Mouse (Mus musculus) erythroblast, embryonic 14.5 days (primary cell): ENCODE data around the gene Mxd3. TPM values are rescaled to one million over a fixed set of nuclear protein-coding genes. Genes with fewer than 3 reads are reported as not detected.
A peak's percentile ranks its signal among the peaks of the same experiment; 100 is the strongest.

Experiments used
- H3K27me3 ChIP-seq: 2 replicates; pipeline ENCODE4 v1.6.1; 2012; ENCODE audit warnings: inconsistent platforms; ENCODE audit not compliant: control insufficient read depth
- H3K36me3 ChIP-seq: 2 replicates; pipeline ENCODE4 v1.6.1; 2012; ENCODE audit warnings: mild to moderate bottlenecking, inconsistent platforms; ENCODE audit not compliant: control insufficient read depth
- H3K4me1 ChIP-seq: 2 replicates; pipeline ENCODE4 v1.6.1; 2012; ENCODE audit warnings: inconsistent platforms; ENCODE audit not compliant: control insufficient read depth
- H3K4me3 ChIP-seq: replicated peaks from 2 replicates; pipeline ENCODE3; 2012; ENCODE audit warnings: moderate library complexity, mild to moderate bottlenecking, inconsistent platforms
- H3K9me3 ChIP-seq: 2 replicates; pipeline ENCODE4 v1.6.1; 2012; ENCODE audit warnings: low read length, inconsistent platforms, mixed read lengths; ENCODE audit not compliant: control insufficient read depth
- GATA1 ChIP-seq: IDR thresholded peaks from 2 replicates; pipeline ENCODE4 v1.6.1; 2012; ENCODE audit warnings: low read length, inconsistent platforms, mixed read lengths
- TAL1 ChIP-seq: IDR thresholded peaks from 3 replicates; pipeline ENCODE4 v1.6.1; 2012; ENCODE audit warnings: low read length, inconsistent platforms, mixed read lengths
- polyA plus RNA-seq: library from polyadenylated mRNA; stranded (reverse); fragments of >175 nt; gene quantifications from 2 replicates; pipeline ENCODE4 v1.2.3, GENCODE M21; 2012

Mxd3 gene
- 14.7 and 15.8 TPM in 2 replicates for polyA plus RNA-seq

GRCm38 (mm10) chr13:55329683-55330566, at the start of gene Mxd3:
Gene Mxd3 (minus strand): TSS chr13:55329823.
- Histone ChIP-seq H3K4me1 (peaks cover 64% of the 10 kb centered on the region), H3K4me3 (peak within 1 kb of the TSS; percentile 90), H3K27me3 (peaks cover 19% of the 10 kb centered on the region), H3K9me3 (no peaks in the 10 kb centered on the region), H3K36me3 (peaks cover 44% of the 10 kb centered on the region)
- TF ChIP-seq TAL1 (no peak), GATA1 (no peak)

DNA sequence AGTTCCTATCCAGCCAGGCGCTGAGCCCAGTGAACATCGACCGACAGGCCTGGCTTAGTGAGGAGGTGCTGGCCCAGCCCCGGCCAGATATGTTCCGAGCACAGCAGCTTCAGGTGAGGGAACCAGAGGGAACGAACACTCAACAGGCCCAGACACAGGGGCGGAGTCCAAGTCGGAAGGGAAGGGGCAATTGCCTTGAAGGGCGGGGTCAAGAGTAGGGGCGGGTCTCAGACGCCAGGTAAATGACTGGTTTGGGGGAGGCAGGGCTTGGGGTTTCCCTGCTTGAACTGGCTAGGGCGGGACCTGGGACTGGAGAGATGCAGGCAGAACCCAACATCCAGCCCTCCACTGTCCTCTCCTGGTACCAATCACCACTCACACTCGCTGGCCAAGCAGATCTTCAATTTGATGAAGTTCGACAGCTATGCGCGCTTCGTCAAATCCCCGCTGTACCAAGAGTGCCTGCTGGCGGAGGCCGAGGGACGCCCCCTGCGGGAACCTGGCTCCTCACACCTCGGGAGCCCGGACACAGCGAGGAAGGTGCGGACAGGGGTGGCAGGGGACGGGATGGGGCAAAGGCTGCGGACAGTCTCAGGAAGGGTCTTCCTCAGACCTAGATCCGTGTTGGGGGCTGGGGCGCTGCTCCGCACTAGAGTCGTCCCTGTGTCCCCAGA, 49.4 kb upstream of the Mxd3 start:
- no peak for TF ChIP-seq GATA1
- TF ChIP-seq TAL1, result no peak
- H3K4me1 ChIP-seq, result no peaks in the 10 kb centered on the region
- H3K27me3 ChIP-seq, result peaks cover 19% of the 10 kb centered on the region
- no peaks in the 10 kb centered on the region for H3K9me3 ChIP-seq
- H3K4me3 ChIP-seq, result no peak overlapping the region
- H3K36me3 ChIP-seq, result no peaks in the 10 kb centered on the region

DNA sequence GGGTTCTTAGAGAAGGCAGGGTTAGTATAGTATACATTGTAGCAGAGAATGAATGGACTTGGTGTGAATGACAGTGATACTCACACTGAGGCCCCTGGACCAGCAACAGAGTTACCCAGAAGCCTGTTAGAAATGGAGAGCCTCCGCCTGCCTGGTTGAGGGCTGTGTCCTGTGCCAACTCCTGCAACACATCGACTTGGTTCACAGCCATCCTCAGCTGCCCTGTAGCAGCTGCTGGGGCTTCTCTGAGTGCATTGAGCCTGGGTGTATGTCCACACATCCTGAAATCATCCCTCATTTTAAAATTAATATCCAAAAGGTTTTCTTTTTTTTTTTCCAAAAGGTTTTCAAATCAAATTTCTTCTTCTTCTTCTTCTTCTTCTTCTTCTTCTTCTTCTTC, 46.3 kb upstream of the Mxd3 start:
- Histone ChIP-seq H3K36me3 (no peaks in the 10 kb centered on the region), H3K9me3 (no peaks in the 10 kb centered on the region), H3K27me3 (peaks cover 42% of the 10 kb centered on the region), H3K4me3 (no peak overlapping the region), H3K4me1 (peaks cover 6% of the 10 kb centered on the region)
- no peak for TF ChIP-seq TAL1
- no peak for TF ChIP-seq GATA1

GRCm38 (mm10) chr13:55374206-55374924, 44.7 kb upstream of the Mxd3 start:
- Histone ChIP-seq H3K36me3 (no peaks in the 10 kb centered on the region), H3K4me3 (no peak overlapping the region), H3K27me3 (peaks cover 42% of the 10 kb centered on the region), H3K9me3 (no peaks in the 10 kb centered on the region), H3K4me1 (peaks cover 21% of the 10 kb centered on the region)
- TF ChIP-seq TAL1 (no peak), GATA1 (no peak)

DNA sequence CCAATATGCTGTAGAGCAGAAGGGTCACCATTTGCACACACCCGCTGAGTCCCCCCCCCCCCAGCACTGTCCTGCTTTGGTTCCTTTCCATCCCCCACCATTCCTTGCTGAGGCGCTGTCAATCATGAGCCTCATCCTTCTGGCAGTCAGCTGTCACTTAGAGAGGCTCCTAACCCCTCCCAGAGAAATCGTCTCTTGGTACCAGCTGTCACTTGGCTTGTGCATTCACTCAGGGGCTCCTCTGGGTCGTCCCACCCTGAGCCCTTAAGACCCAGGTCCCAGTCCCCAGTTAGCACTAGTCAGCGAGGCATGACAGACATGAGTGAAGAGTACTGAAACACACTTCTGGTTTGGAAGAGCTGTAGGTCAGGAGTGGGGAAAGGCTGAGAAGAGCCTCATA, 42.1 kb upstream of the Mxd3 start:
- Histone ChIP-seq H3K4me3 (no peak overlapping the region), H3K4me1 (peaks cover 44% of the 10 kb centered on the region), H3K27me3 (peaks cover 33% of the 10 kb centered on the region), H3K9me3 (no peaks in the 10 kb centered on the region), H3K36me3 (no peaks in the 10 kb centered on the region)
- TF ChIP-seq GATA1, result no peak
- TF ChIP-seq TAL1, result no peak

- Histone ChIP-seq H3K4me1 (peaks cover 47% of the 10 kb centered on the region), H3K4me3 (no peak overlapping the region)
- no peak for TF ChIP-seq TAL1
- no peak for TF ChIP-seq GATA1
Measured at GRCm38 (mm10) chr13:55371007-55371681, 41.5 kb upstream of the Mxd3 start.

DNA sequence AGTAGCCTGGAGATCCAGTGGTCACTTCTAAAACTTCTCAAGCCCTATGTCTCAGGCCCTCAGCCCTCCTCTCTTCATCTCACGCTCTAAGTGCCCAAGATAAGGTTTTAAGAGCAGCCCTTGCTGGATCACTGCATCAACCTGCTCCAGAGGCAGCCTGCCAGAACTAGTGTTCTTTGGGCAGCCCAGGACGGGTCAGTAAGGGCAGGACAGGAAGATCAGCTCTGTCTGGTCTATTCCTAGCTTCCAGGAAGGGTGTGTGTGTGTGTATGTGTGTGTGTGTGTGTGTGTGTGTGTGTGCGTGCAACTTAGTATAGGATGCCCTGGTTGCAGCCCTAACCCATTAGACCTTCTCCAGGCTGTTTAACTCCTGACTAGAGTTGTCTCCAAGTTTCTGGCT, 40.6 kb upstream of the Mxd3 start:
- Histone ChIP-seq H3K27me3 (peaks cover 30% of the 10 kb centered on the region), H3K4me1 (peaks cover 51% of the 10 kb centered on the region), H3K9me3 (no peaks in the 10 kb centered on the region), H3K4me3 (peak overlapping the region; percentile 61), H3K36me3 (no peaks in the 10 kb centered on the region)
- TF ChIP-seq GATA1, result no peak
- TF ChIP-seq TAL1, result no peak

More at GRCm38 (mm10) chr13:55371007-55371681, 41.5 kb upstream of the Mxd3 start:
- no peaks in the 10 kb centered on the region for H3K36me3 ChIP-seq
- peaks cover 33% of the 10 kb centered on the region for H3K27me3 ChIP-seq
- H3K9me3 ChIP-seq, result no peaks in the 10 kb centered on the region

- H3K4me3 ChIP-seq, result peak within 1 kb of the TSS; percentile 61
- H3K27me3 ChIP-seq, result peaks cover 29% of the 10 kb centered on the region
- TF ChIP-seq GATA1, result no peak
- TF ChIP-seq TAL1, result no peak
- H3K36me3 ChIP-seq, result no peaks in the 10 kb centered on the region
- no peaks in the 10 kb centered on the region for H3K9me3 ChIP-seq
- H3K4me1 ChIP-seq, result peaks cover 51% of the 10 kb centered on the region
Measured at GRCm38 (mm10) chr13:55369531-55370114, 40.0 kb upstream of the Mxd3 start, which contains the start of gene Rgs14. Gene Rgs14 (plus strand): TSS chr13:55369732.
